Mouse (Mus musculus) heart, postnatal 0 days (tissue): ENCODE results near the gene Nfasc.

Experiments used
- CTCF ChIP-seq: IDR thresholded peaks from 2 replicates; pipeline ENCODE4 v1.5.1; 2016; ENCODE audit warnings: antibody characterized with exemption, control low read depth, low read depth
- EP300 ChIP-seq: IDR thresholded peaks from 2 replicates; pipeline ENCODE4 v1.6.1; 2016; ENCODE audit warnings: antibody characterized with exemption, low read depth

DNA sequence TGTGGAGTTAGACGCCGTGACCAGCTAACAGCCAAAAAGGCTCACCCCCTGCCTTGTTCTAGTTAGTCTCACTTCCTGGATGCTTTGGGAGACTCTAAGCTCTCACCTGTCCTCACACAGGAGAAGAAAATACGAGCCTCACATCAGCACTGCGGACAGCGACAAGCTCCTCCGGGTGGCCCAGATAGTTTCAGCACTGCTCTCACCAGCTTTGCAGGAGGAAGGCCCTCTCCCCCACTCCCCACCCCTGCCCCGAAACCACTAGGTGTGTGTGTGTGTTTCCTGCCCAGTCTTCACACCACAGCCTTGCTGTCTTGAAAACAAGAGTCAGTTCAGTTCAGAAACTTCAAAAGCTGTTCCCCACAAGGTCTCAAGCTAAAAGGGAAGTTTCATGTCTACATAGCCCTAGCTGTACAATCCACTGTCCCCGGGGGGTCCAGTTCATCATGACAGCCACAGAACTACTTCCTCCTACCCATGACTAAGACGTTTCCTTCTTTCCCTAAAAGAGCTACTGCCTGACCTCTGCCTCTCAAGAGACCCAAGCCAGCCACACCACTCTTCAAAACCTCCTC is 7.6 kb downstream of the Nfasc start:
- no peak for TF ChIP-seq CTCF
- TF ChIP-seq EP300, result no peak
